Mouse (Mus musculus) right cerebral cortex, postnatal 10 days (tissue): ENCODE data around the gene Kdr.
"Not testable (repeated sequence)": the region's sequence is repeated elsewhere in the genome, so short reads cannot be mapped to it uniquely, and the experiment has no call there.

Experiments
- DNase-seq, 2 experiments: peaks; one replicate each; pipeline ENCODE4 v3.0.0; 2021; ENCODE audit warnings: low spot score in 2 of 2

The Kdr gene

GRCm38 (mm10) chr5:75961741-75962469 is 16.4 kb downstream of the Kdr start:
- no peak for DNase-seq

GRCm38 (mm10) chr5:75959809-75960208 is 18.4 kb downstream of the Kdr start:
- no peak for DNase-seq

- DNase-seq = no peak
Observed at GRCm38 (mm10) chr5:75956526-75956925, 21.7 kb downstream of the Kdr start.

- DNase-seq = no peak
Observed at GRCm38 (mm10) chr5:75955876-75956275, 22.4 kb downstream of the Kdr start.

DNA sequence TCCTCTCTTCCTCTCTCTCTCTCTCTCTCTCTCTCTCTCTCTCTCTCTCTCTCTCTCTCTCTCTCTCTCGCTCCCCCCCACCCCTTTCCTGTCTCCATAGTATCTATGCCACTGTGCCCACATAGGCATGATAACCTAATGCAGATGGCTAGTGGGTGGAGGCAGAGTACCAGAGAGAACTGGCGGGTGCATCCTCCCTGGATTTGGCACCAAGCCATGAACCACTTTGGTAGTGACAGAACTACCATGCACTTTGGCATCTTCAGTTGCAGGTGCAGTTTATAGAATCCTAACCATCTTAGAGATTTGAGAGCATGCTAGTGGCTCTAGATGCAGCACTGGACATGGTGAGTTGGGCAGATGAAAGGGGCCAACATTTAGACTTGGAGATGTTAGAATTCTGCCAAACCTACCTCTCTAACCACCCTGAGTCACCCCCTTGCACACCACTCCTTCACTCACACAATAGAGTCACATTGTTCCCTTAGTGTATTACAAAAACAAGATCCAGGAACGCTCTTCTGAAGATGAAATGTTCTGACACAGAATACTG is 23.4 kb downstream of the Kdr start:
- no peak for DNase-seq

DNA sequence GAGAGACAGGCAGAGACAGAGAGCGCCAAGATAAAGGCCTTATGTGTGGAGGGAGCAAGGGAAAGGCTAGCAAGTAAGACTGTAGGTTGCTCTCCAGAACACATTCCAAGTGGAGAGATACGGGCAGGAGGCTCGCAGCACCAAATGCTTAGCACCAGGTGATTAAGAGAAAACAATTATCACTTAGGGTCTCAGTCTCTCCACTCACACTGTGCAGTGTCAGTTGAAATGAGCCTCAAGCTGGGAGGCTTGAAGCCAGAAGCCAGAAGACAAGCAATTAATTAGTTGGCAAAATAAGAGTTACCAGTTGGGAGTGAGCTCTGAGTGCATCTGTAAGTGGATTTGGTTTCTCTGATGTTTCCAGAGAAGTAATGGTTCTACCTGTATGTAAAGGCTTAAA is 24.0 kb downstream of the Kdr start:
- DNase-seq = no peak

DNA sequence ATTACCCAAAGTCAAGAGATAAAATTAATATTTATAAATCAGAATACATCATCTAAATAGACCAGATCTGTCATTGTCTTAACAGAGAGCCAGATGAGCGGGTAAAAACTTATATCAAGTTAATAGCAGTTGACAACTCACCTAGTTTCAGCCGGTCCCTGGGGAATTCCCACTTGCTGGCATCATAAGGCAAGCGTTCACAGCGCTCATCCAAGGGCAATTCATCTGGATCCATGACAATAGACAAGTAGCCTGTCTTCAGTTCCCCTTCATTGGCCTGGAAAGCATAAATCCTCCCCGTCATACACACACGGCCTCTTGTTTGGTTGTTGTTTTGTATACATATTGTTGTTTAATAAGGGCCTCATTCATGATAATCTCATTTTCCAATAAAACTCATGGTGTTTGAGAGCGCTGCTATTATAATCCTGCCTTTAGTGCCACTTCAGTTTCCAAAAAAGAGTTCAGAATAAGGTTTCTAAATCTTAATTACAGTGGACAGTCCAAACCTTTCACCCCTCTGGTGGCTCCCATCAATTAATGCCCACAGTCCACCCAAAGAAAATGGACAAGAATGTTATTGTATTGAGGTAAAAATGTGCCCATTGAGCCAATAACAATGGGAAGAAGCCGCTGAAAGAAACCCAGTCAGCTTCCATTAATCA is 26.0 kb downstream of the Kdr start:
- no peak for DNase-seq

DNA sequence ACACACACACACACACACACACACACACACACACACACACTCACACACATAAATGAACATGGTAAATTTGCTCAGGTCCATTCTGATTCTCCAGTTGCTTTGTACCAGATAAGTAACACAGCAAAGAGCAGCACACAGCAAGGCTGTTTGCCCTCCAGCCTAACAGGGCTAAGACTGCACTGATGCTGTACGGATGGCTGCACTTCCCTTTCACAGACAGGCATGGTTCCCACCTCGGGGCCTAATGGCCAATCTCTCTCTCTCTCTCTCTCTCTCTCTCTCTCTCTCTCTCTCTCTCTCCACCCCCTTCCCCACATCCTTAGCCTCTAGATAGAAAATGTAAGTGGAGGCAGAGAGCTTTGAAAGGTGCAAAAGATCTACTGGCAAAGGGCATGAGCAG is 27.4 kb downstream of the Kdr start:
- no peak for DNase-seq

GRCm38 (mm10) chr5:75945394-75945793 is 32.9 kb downstream of the Kdr start:
- DNase-seq = no peak

DNA sequence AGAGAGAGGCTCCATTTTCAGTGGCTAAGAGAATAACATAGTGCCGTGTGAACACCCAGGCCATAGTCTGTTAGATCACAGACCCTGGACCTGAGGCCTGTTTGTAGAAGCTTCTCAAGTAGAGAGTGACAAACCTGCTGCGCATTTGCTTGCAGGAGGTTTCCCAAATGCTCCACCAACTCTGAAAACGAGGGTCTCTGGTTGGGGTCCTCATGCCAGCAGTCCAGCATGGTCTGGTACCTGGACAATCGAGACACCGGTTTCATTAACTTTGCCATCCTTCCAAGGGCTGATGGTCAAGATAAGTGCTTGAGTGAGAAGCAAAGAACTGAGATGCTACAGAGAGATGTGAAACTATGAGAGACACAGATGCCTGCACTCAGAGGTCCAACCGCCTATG is 35.0 kb downstream of the Kdr start:
- no peak for DNase-seq

DNA sequence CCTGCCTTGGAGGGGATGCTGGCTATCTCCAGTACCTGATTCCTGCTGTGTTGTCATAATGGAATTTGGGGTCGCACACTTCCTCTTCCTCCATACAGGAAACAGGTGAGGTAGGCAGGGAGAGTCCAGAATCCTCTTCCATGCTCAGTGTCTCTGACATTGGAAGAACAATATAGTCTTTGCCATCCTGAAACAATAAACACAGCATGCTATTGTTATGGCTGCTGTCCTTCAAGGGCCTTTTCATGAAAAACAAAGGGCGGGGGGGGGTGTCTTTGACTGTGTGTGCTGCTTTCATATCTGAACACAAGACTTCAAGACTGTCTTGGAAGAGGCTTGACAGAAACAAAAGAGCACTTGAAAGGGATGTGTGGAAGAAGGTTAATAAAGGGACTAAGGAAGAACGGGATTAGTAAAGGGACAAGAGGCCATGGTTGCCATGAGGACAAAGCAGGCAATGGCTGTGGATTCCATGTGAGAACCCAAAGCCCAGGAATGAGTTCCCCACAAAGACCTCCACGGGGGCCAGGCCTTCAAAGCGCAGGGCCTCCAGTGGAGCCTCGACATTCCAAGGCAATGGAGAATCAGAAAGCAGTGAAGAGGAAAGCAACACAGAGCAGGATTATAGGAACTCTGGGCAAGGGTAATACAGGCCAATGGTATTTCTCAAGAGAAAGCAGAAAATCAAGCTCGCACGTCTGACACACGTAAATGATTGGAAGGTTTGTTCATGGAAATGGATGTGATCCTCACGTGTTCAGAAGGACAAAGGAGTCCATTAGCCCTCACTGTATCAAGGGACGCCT is 36.3 kb downstream of the Kdr start:
- no peak for DNase-seq

GRCm38 (mm10) chr5:75939144-75939732 is 39.0 kb downstream of the Kdr start:
- DNase-seq = peak in 1 of 2 experiments; percentile 33

DNA sequence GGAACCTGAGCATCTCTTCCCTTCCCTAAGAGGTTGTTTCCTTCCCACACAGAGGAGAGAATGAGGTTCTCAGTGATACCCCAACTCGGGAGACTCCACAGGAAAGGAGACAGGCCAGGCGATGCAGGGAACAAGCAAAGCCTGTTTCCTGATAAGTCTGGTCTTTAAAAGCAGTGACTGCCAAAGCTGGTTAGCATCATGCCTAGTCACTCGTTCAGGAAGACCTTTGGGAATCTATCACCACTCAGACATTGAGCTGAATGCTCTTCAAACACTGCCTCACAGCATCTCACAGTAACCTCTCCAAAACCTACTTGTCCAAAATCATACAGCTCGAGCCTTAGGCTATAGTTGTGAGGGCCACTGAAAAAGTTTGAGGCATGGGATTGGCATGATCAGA is 40.2 kb downstream of the Kdr start:
- DNase-seq = no peak

DNA sequence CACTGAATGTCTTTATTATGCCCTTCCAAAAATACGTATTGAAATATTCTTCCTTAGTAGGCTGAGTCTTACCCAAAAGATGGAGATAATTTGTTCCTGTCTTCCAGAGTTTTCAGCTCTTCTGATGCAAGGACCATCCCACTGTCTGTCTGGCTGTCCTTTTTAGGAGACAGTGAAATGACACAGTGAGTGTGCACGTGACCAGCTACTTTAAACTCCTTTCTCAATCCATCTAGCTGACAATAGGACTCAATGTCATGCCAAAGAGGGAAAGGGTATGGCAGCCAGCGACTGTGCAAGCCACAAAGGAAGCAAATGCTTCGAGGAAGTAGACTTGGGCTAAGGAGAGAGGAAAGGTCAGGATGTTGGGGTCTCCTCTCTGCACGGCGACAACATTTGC is 42.0 kb downstream of the Kdr start:
- DNase-seq = no peak

- DNase-seq = no peak
Observed at GRCm38 (mm10) chr5:75935225-75935624, 43.0 kb downstream of the Kdr start.

DNA sequence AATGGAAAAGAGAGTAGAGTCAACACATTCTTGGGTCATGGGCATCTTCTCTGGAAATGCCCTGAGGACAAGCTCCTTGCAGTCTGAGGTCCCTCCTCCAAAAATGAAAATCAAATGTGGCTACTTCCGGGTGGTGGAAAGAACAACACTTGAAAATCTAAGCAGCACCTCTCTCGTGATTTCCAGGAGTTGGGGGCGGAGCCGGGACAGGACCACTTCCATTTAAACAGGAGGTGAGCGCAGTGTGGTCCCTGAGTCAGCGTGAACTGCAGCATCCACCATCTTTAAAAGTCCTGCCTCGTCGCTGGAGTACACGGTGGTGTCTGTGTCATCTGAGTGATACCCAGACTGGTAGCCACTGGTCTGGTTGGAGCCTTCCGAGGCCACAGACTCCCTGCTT is 44.1 kb downstream of the Kdr start:
- no peak for DNase-seq

DNA sequence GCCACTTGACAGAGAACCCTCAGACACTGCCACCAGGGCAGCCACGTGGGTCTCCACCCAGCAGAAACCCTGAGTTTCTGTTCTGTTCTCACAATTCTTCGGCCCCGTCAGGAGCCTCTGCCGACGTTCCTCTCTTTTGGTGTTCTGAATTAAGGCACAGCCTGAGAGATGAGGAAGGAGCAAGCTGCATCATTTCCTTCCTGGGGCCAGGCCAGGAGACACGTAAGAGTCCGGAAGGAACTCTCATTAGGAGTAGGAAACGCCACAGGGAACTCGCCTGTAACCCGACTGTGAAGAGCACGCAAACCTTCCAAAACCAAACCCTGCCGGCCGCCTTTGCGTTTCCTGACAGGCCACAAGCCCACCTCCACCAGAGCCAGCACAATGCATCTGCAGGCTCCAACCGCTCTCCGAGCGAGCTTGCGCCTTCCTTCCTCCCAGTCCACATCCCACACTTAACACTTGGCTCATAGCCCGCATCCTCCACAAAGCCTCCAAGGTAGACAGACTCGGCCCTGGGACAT is 44.7 kb downstream of the Kdr start:
- peak; percentile 49 to 57 for DNase-seq

GRCm38 (mm10) chr5:75931458-75931857 is 46.8 kb downstream of the Kdr start:
- DNase-seq = not testable (repeated sequence)

DNA sequence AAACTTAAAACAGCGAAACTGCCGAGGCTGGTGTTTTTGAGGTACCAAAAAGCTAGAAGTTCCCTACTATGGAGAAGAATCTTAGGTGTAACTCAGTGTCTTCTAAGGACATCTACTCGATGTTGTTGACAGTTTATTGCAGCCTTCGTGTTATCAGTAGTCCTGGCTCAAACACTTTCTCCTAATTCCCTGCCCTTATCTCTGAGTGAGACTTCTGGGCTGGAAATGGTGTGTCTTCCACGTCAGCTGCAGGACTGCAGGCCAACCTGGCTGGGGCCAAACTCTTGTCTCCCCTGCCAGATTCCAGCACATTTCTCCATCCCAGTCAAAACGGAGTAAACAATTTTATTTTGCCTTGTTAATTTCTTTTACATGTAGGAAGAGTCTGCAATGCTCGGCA is 48.3 kb downstream of the Kdr start:
- DNase-seq = no peak

DNA sequence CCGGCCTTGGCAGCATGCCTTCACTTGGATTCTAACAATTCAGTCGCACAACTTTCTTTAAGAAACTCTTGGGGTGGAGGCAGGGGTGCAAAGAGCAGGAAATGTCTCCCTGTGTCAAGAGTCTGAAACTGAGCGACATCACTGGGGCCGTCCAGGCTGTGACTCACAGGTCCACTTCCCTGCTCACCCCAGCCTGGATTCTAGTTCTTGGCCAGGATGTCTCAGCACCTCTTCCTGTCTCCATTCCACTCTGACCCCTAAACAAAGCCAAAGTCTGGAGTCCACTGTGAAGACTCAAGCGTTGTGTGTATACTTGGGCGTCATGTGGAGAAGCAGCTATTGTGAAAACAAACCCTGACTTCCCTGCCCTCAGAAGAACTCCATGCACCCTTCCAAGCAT is 55.6 kb downstream of the Kdr start:
- no peak for DNase-seq

- DNase-seq = no peak
Observed at GRCm38 (mm10) chr5:75921730-75922387, 56.4 kb downstream of the Kdr start.
